Mouse (Mus musculus): ENCODE data around the gene Pom121.

The Pom121 gene

DNA sequence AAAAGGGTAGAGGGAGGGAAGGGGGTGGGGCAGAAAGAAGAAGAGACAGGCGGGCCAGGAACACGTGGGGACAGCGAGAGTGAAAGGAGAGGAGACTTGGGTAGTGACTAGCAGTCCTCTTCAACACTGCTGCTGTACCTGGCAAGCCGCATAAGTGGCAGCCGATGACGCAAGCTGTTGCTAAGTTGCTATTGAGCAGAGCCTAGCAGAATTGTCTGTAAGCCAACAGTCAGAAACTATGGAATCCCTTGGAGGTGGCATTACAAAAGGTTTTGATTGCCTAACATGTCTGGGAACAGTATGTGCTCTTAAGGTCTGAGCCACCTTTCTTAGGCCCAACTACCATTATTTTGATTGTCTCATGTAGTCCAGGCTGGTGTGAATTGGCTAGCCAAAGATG lies 26.0 kb downstream of the Pom121 start:
- no peak for DNase-seq (ENCODE audit: low spot score)

DNA sequence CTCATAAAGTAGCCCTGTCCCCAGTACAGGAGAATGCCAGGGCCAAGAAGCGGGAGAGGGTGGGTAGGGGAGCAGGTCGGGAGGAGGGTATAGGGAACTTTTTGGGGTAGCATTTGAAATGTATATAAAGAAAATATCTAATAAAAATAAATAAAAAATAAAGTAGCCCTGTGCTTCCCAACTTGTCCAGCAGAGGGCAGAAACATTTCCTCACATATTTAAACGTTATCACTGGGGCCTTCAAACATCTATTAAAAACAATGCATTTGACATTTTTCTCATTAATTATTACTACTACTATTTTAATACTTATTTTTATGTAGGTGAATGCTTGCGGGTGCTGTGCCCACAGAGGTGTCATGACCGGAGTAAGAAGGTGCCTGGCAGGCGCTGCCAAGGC lies 26.5 kb downstream of the Pom121 start:
- no peak for DNase-seq (ENCODE audit: low spot score)

DNA sequence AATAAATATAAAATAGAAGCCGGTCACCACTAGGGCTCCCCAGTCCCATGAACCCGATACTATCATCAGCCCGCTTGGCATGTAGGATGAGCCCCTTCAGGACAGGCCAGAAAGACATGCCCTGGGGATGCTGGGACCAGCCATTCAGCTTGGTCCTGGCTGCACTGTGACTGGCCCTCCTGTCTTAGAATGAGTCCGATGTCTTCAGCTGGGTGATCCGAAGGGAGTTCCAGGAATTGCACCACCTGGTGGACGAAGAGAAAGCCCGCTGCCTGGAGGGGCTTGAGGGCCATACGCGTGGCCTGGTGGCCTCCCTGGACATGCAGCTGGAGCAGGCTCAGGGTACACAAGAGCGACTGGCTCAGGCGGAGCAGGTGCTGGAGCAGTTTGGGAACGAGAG lies 30.8 kb downstream of the Pom121 start:
- no peak for DNase-seq (ENCODE audit: low spot score)

DNA sequence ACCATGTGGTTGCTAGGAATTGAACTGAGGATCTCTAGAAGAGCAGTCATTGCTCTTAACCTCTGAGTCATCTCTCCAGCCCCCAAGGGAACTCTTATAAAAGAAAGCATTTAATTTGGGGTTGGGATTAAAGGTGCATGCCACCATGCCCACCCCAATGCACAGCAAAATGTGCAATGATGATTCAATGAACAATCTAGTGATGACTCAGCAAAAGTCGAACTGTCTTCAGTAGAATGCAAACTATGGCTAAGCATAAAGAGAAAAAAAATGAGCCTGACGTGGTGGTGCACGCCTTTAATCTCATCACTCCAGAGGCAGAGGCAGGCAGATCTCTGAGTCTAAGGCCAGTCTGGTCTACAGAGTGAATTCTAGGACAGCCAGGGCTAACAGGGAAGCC lies 31.8 kb downstream of the Pom121 start:
- DNase-seq (ENCODE audit: low spot score): no peak

DNA sequence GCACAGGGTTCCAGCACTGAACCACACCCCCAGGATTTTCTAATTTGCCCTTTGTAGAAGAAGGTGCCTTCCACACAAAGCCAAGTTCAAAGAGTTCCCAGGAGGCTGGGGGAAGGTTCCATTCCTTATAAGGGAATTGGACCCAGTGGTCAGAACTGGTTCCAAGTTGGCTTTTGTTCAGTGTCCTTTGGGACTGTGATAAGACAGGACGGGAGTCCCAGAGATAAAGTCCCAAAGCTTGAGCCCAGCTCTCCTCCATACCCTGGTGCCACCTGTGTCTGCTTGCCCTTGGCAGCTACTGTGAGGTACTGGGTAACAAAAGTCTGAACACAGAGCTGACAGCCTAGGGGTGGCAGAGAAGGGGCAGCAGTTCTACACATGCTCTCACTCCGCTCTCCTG lies 34.6 kb downstream of the Pom121 start:
- no peak for DNase-seq (ENCODE audit: low spot score)

DNA sequence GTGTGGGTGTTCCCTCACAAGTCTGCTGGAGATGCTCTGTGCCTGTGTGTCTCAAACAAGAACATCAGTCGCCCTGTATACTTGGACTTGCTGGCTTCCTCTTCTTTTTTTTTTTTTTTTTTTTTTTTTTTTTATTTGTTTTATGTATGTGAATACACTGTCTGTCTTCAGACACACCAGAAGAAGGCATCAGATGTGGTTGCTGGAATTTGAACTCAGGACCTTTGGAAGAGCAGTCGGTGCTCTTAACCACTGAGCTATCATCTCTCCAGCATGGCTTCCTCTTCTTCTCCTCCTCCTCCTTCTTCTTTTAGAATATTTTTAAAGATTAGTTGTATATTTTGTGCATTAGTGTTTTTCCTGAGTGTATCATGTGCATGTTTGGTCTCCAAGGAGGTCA lies 36.8 kb downstream of the Pom121 start:
- peak; percentile 58 for DNase-seq (ENCODE audit: low spot score)

DNA sequence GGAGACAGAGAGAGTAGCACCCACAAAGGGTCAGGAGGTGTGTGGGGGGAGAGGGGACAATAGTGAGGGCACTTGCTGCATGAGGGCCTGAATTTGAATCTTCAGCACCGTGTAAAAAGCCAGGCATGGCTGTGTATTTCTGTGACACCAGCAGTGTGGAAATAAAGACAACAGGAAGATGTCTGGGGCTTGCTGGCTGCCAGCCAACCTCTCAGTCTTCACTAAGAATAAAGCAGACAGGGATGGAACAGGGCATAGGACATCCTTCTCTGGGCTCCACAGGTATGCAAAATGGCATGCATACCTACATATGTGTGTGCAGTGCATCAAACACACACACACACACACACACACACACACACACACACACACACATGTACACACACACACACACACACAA lies 38.3 kb downstream of the Pom121 start:
- DNase-seq (ENCODE audit: low spot score): no peak

DNA sequence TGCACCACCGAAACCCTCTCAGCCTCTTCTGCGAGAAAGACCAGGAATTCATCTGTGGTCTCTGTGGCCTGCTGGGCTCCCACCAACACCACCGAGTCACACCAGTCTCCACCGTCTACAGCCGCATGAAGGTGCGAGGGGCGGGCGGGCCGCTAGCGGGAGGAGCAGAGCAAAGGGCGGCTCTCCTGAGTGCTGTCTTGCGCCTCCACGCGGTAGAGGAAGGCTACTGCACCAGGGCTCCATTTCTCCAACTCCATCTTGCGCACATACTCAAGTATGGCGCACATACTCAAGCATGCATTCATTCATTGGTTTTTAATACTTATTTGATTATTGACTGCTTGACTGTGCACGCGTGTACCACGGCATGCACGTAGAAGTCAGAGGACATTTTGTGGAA lies 40.8 kb downstream of the Pom121 start:
- no peak for DNase-seq (ENCODE audit: low spot score)

DNA sequence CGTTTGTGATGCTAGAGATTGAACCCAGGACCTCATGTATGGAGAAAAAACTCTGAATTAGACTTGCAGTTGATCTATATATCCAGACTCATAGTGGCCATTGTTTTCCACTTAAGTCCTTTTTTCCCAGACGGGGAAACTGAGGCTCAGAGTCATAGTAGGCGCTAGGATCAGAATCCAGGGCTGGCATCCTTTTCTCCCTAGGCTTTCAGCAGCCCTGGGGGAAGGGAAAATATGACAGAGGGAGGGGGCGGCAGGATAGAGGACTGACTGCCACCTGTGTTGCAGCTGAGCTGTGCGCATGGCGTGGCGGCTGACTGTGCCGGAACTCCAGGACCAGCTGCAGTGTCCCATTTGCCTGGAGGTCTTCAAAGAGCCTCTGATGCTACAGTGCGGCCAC lies 41.4 kb downstream of the Pom121 start, which contains the start of gene Trim50:
Gene Trim50, plus strand, starts transcription at position 301 of the 400 bp plus-strand sequence.
- DNase-seq (ENCODE audit: low spot score): no peak

DNA sequence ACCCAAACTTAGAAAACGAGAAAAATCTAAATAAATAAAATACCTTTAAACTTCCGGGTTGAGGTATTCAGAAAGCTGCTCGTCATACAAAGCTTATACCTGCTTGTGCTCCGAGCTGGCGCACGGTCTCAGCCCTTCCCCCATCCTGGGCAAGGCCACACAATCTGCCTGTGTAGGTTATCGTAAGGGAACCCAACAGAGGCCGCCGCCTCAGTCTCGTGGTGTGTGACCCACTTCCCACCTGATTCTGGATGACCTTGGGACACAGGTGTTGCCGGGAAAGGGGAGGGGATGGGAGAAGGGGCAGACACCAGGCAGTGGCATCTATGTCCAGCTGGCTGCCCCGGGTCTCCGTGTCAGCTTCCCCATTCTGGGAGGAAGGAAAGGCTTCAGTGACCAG lies 42.7 kb downstream of the Pom121 start:
- DNase-seq (ENCODE audit: low spot score): no peak

DNA sequence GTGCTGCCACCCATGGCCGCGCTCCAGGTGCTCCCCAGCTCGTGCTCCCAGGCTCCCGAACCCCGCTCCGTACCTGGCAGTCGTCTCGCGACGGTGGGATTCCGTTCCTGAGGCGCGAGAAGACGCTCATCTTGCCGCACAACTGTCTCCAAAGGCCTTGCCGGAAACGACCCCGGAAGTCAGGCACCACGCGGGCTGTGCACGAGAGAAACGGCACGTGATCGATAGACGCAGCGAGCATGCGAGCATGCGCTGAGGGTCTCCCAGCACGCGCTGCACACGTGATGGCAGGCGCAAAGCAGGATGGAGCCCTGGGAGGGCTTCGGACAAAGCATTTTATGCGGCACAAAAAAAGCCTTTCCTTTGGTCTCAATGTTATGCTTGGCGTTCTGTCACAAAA lies 44.5 kb downstream of the Pom121 start, which contains the start of gene Fkbp6:
Gene Fkbp6, minus strand, starts transcription at position 183 of the 400 bp plus-strand sequence.
- no peak for DNase-seq (ENCODE audit: low spot score)

DNA sequence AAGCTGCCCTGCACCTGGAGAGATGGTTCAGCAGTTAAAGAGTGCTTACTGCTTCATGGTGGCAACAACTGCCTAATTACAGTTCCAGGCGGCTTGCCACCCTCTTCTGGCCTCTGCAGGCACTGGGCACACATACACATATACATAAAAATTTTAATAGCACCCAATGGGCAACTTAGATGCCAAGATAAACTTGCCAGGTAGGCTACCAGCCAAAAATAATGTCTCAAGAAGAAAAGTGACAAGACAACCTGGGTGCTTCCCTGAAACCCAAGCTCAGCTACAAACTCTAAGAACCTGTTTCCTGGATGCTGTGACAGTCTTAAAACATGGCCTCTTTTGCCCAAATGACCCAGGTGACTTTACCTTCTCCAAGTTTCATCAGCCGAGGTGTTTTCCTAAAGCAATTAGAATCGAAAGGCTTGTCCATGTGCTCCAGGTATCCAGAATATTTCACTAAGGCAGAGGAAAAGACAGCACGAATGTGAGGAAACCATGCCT lies 46.8 kb downstream of the Pom121 start:
- DNase-seq (ENCODE audit: low spot score): no peak

DNA sequence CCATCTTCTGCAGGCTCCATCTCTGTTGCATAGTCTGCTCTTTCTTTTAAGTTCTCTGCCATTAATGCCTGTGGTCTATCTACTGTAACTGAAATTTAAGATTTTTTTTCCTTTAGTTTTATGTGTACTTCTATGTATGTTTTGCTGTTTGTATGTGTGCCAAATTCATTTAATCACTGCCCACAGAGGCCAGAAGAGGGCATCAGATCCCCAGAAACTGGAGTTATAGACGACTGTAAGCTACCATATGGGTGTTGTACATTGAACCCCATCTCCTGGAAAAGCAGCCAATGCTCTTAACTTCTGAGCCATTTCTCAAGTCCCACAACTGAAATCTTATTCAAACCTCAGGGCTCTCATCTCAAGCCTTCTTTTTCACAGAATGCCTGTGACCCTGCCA lies 47.9 kb downstream of the Pom121 start:
- no peak for DNase-seq (ENCODE audit: low spot score)

DNA sequence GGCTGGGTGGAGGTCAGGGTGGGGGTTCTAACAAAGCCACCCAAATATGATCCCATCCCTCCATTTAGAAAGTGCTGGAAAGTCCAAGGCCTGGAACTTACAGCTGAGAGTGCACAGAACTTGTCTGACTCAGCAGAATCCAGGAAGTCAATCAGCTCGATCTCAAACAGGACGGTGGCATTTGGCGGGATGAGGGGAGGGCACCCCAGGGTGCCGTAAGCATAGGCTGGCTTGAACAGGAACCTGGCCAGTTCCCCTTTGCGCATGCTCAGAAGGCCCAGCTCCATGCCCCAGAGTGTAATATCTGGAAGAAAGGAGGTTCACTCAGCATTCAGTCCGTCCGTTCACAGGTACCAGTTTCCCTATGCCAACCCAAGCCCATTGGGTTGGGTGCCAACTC lies 48.4 kb downstream of the Pom121 start:
- DNase-seq (ENCODE audit: low spot score): no peak

DNA sequence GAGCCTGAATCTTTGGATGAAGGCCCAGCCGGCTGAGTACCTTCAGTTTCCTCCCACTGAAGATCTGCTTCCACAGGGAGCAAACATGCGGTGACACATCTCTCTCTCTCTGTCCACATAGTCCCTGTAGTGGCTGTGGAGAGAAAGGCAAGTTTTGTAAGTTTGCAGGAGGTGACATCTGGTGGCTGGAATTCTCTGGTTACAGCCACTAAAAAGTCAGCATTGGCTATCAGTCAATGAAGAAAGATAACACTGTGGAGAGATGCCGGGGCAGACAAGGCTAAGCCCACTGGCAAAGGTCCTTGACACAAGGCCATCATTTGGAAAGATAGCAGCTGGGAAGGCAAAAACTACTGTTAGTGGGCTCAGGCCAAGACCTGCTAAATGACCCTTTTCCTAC lies 56.8 kb downstream of the Pom121 start:
- no peak for DNase-seq (ENCODE audit: low spot score)

DNA sequence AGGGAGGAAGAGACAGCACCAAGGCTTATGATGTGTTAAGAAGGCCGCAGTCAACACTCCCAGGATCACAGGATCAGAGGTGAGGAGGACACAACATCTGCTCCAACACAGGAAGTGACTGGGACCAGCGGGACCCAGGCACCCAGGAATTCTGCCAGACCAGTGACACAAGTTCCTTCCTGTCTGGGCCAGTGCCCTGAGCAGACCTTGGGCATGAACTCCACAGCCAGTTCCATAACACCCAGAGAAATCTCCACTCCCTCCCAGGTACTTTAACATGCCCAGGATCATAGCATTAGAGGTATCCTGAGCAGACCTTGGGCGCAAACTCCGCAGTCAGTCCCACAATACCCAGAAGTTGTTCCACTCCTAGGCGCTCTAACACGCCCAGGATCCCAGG lies 63.2 kb downstream of the Pom121 start:
- DNase-seq (ENCODE audit: low spot score): no peak

DNA sequence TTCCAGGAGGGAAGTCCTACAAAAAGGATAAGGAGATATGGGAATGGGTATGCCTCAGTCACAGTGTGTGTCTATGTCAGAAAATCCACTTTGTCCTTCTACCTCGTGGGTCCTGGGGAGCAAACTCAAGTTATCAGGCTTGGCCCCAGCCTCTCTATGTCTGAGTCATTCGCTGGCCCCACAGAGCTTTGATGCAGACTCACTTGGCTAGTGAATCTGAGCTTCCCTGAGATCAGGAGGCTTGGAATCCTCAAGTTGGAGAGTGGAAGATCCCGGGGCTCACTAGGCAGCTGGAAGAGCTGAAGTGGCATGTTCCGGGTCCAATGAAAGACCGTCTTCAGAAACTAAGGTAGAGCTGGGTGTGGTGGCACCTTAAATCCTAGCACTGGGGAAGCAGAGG lies 64.1 kb downstream of the Pom121 start:
- DNase-seq (ENCODE audit: low spot score): no peak

DNA sequence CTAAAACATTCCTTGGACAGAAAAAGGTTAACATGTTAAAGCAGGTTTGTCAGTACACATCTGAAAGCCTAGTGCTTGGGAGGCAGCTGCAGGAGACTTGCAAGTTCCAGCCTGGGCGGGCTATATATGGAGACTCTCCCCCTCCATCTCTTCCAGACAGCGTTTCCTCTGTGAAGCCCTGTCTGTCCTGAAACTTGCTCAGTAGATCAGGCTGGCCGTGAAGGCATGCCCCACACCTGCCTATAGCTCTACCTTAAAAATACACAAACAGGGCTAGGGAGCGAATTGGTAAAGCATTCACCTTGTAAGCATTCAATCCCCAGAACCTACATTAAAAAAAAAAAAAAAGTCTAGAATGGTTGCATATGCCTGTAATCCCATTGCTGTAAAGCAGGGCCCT lies 64.9 kb downstream of the Pom121 start:
- DNase-seq (ENCODE audit: low spot score): no peak
